Mouse (Mus musculus) v-Abl transformed pro-B cells (cell line): ENCODE measurements at regions not wholly inside any gene's neighbourhood (a gene's known extent, or its start where the extent isn't known, plus 50 kb on each side); places are given as distances from the start of the nearest gene placed in this dataset.

ENCODE experiments used
- in situ Hi-C, 2 experiments: fragments of 400-800 bp; cut with MboI; formaldehyde crosslinking; loops; one replicate each; pipeline ENCODE4 v1.15.1; 2025; ENCODE audit not compliant: unreplicated experiment in 2 of 2

- in situ Hi-C loops = no loop called here
Observed at GRCm38 (mm10) chr15:42768396-42768795, 2634.2 kb downstream of the 9330182O14Rik start.

- in situ Hi-C loops = no loop called here
Observed at GRCm38 (mm10) chr15:42779903-42780302, 2645.7 kb downstream of the 9330182O14Rik start.

GRCm38 (mm10) chr15:42801217-42801616 lies 2667.1 kb downstream of the 9330182O14Rik start:
- in situ Hi-C loops = no loop called here

- in situ Hi-C loops = no loop called here
Observed at GRCm38 (mm10) chr15:42810871-42811490, 2676.8 kb downstream of the 9330182O14Rik start.

- in situ Hi-C loops = no loop called here
Observed at GRCm38 (mm10) chr15:42815026-42815724, 2681.0 kb downstream of the 9330182O14Rik start.

GRCm38 (mm10) chr15:42838839-42839238 lies 2704.7 kb downstream of the 9330182O14Rik start:
- in situ Hi-C loops = no loop called here

GRCm38 (mm10) chr15:42850003-42850402 lies 2715.8 kb downstream of the 9330182O14Rik start:
- in situ Hi-C loops = no loop called here

GRCm38 (mm10) chr15:42872491-42872890 lies 2738.3 kb downstream of the 9330182O14Rik start:
- in situ Hi-C loops = no loop called here

GRCm38 (mm10) chr15:42894611-42895010 lies 2760.4 kb downstream of the 9330182O14Rik start:
- in situ Hi-C loops = no loop called here

GRCm38 (mm10) chr15:42900056-42900455 lies 2765.9 kb downstream of the 9330182O14Rik start:
- in situ Hi-C loops = loop anchor here (25.0 kb wide), 3 partner anchors 1088 to 1713 kb away; no protein-coding TSS in a partner anchor

- in situ Hi-C loops = loop anchor here (25.0 kb wide), 3 partner anchors 1089 to 1714 kb away; no protein-coding TSS in a partner anchor
Observed at GRCm38 (mm10) chr15:42901782-42902181, 2767.6 kb downstream of the 9330182O14Rik start.

GRCm38 (mm10) chr15:42911357-42911756 lies 2777.2 kb downstream of the 9330182O14Rik start:
- in situ Hi-C loops = loop anchor here (10.0 to 25.0 kb wide), 7 partner anchors 937 to 1747 kb away; no protein-coding TSS in a partner anchor

GRCm38 (mm10) chr15:42912880-42913279 lies 2778.7 kb downstream of the 9330182O14Rik start:
- in situ Hi-C loops = loop anchor here (10.0 to 25.0 kb wide), 7 partner anchors 938 to 1748 kb away; no protein-coding TSS in a partner anchor

GRCm38 (mm10) chr15:42913285-42913684 lies 2779.1 kb downstream of the 9330182O14Rik start:
- in situ Hi-C loops = loop anchor here (10.0 to 25.0 kb wide), 7 partner anchors 938 to 1748 kb away; no protein-coding TSS in a partner anchor

- in situ Hi-C loops = loop anchor here (10.0 to 25.0 kb wide), 7 partner anchors 939 to 1749 kb away; no protein-coding TSS in a partner anchor
Observed at GRCm38 (mm10) chr15:42914099-42914498, 2779.9 kb downstream of the 9330182O14Rik start.

GRCm38 (mm10) chr15:42915195-42915594 lies 2781.0 kb downstream of the 9330182O14Rik start:
- in situ Hi-C loops = loop anchor here (10.0 to 25.0 kb wide), 7 partner anchors 940 to 1750 kb away; no protein-coding TSS in a partner anchor

GRCm38 (mm10) chr15:42921618-42922017 lies 2787.5 kb downstream of the 9330182O14Rik start:
- in situ Hi-C loops = loop anchor here (25.0 kb wide), 3 partner anchors 1109 to 1734 kb away; no protein-coding TSS in a partner anchor

- in situ Hi-C loops = no loop called here
Observed at GRCm38 (mm10) chr15:42928331-42928730, 2794.2 kb downstream of the 9330182O14Rik start.

- in situ Hi-C loops = no loop called here
Observed at GRCm38 (mm10) chr15:42944610-42945009, 2810.4 kb downstream of the 9330182O14Rik start.

- in situ Hi-C loops = loop anchor here (5.0 to 25.0 kb wide), 3 partner anchors 802 to 1882 kb away; no protein-coding TSS in a partner anchor
Observed at GRCm38 (mm10) chr15:42955167-42955566, 2821.0 kb downstream of the 9330182O14Rik start.

GRCm38 (mm10) chr15:42962747-42963338 lies 2828.7 kb downstream of the 9330182O14Rik start:
- in situ Hi-C loops = loop anchor here (10.0 to 25.0 kb wide), 4 partner anchors 572 to 1874 kb away; no protein-coding TSS in a partner anchor
